Mouse (Mus musculus): Measurements from ENCODE around the gene Haus6.

Haus6 gene

DNA sequence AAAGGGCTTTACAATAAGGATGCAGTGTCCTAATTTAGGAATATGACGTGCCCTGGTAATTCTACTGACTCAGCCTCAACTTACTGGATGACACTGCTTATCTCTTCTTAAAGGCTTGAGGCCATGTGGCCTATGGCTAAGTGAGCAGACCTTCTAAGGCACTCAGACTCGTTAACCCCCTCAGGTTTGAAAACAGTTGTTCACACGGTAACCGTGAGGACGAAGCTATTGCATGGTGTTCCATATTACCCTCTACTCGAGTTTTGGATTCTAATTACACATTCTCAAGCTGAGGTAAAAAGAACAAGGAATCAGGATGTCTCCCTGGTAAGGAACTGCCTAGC is 36.9 kb downstream of the Haus6 start:
- DNase-seq: peak; percentile 10

DNA sequence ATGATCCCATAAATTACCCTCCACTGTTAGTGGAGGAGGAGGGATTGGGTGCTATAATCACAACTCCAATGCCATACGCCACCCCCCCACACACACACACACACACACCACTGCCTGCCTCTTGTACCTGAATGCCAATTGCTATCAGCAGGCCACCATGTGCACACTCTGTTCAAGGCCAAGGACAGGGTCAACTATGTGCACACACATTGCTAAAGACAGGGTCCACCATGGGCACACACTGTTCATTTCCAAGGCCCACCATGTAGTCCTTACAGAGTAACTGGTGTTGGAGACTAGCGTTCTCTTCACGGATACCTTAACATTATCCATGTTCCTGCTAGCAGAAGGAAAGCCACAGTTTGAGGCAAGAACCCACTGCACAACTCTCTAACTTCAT is 50.8 kb downstream of the Haus6 start:
- no peak for DNase-seq

- DNase-seq: no peak
These were observed 52.8 kb downstream of the Haus6 start for GRCm38 (mm10) chr4:86559006-86559405.

- no peak for DNase-seq
These were observed 53.6 kb downstream of the Haus6 start, which contains the start of gene Saxo1 for GRCm38 (mm10) chr4:86558228-86558627. Gene Saxo1 (minus strand): TSS chr4:86558328.

DNA sequence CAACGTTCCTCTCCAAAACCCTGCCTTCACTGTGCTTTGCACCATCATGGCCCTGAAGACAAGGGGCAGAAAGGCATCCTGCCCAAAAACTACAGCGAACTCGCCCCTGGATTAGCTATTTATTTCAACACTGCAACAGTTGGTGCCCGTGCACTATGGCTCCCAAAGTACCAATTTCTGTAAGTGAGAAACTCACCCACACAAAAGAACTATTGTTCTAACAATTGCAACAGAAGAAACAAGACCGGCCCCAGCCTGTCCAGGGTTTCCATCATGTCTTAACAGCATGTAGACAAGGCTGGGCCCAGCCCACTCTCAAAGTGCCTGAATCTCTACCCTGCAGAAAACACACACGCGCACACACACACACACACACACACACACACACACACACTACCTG is 54.5 kb downstream of the Haus6 start:
- DNase-seq: no peak

- DNase-seq: no peak
These were observed 56.7 kb downstream of the Haus6 start for GRCm38 (mm10) chr4:86555035-86555707.

GRCm38 (mm10) chr4:86548332-86548731 is 63.5 kb downstream of the Haus6 start:
- DNase-seq: no peak

DNA sequence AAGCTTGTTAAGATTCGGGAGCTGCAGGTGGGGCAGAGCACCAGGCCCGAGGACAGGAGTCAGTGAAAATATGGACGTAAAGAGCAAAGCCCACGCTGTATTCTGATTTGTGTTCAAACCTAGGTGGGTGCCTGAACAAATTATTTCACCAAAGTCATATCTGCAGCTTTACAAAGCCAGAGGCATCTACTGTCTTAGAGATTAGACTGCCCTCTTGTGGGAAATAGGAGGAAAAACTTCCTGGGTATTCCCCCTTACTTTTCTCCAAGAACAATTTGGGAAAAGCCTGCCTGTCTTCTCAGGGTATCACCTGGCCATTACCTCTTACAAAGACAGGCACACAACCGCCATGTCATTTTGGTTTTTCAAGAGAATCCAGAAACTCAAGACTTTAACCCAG is 66.2 kb downstream of the Haus6 start:
- no peak for DNase-seq

GRCm38 (mm10) chr4:86543999-86544398 is 67.9 kb downstream of the Haus6 start:
- no peak for DNase-seq

GRCm38 (mm10) chr4:86541573-86541972 is 70.3 kb downstream of the Haus6 start:
- no peak for DNase-seq

DNA sequence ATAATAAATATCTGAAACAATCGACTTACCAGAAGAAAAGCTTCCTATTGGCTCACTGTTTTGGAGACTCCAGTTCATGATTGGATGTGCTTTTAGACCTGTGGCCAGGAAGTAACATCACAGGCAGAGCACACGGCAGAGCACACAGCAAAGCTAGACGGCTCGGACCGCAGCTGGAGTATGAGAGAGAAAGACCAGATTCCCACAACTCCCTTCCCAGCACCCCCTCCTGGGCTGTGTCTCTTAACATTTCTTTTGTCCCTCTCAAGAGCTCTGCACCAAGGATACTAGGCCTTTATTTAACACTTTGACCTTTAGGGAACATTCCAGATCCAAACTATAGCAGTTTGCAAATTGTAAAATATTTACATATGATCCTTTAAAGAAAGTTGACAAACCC is 72.9 kb downstream of the Haus6 start:
- no peak for DNase-seq

DNA sequence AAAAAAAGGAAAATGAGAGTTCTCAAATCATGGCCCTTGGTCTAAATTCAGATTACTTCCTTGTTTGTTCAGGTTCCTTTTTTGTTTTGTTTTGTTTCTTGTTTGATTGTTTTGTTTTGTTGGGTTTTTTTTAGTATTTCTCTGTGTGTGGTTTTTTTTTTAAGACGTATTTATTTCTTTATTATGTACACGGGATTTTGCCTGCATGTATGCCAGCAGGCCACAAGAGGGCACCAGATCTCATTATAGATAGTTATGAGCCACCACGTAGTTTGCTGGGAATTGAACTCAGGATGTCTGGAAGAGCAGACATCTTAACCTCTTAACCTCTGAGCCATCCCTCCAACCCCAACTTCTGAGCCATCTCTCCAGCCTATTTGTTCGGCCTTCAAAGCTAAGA is 73.9 kb downstream of the Haus6 start:
- peak; percentile 12 for DNase-seq

DNA sequence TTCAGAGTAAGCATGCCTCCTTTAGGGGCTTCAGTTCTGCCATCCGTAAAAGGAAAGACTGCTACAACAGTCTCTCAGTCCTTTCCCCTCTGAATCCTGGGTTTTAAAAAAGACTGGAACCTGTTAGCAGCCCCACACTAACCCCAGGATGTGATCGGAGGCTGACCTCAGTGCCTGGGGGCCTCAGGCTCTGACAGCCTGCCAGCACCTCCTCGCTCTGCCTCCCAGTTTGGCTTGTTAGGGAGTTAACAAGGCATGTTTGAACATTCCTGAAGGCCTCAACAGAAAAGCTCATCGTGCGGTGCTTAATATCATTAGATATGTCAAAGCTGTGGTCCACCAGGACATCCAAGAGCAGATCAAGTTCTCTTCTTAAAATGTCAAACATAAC is 77.8 kb downstream of the Haus6 start:
- DNase-seq: no peak

GRCm38 (mm10) chr4:86533406-86534090 is 78.3 kb downstream of the Haus6 start:
- DNase-seq: no peak

DNA sequence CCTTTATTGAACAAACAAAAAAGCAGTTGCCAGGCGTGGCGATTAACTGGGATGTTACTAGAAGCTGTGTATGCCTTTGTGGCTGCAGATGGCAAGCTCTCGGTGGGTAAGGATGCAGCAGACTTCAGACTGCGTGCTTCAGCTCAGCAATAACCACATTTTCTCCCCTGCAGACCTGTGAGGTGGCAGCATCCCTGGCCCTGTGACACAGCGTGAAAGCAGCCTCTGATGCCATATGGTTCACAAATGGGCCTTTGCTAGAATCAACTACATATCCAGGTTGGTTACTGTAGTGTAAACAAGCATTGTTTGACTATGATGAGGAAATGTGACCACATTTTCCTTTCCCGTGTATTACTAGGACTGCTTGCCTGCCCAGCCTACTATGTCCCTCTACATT is 82.7 kb downstream of the Haus6 start:
- DNase-seq: no peak
